Comparison of ENCODE assay signal across 8 mouse cellular contexts in genomic region chr10:80843931-80844547, GRCm38 (mm10). TPM values are rescaled to one million over a fixed set of nuclear protein-coding genes. Genes with fewer than 3 reads are reported as not detected.
DNase-seq lines count a peak whose midpoint lies in the region; ATAC-seq and TF ChIP-seq lines count a peak whose summit lies in the region.

Lingo3 (minus strand) TSS chr10:80844039.

- peak; percentile 81 for DNase-seq in gastrocnemius, adult 2 months
- DNase-seq in gastrocnemius, adult 18-20 months (ENCODE audit: low spot score), result no peak
- DNase-seq in R1 (ENCODE audit: low read depth, low spot score), result peak; percentile 42
- DNase-seq in right cerebral cortex, postnatal 36 days (ENCODE audit: low spot score in 2 of 2), result peak; percentile 47 to 48
- no peak for DNase-seq in yolk sac, embryonic 10.5 days (ENCODE audit: low spot score)

- peak within 1 kb of the TSS; percentile 78 for H3K4me3 ChIP-seq in gastrocnemius, adult 2 months
- H3K4me3 ChIP-seq in embryonic facial prominence, embryonic 12.5 days, result peak within 1 kb of the TSS; percentile 54
- H3K4me3 ChIP-seq in hindbrain, embryonic 15.5 days, result peak within 1 kb of the TSS; percentile 66
- H3K4me3 ChIP-seq in liver, embryonic 12.5 days, result peak within 1 kb of the TSS; percentile 42

- H3K27me3 ChIP-seq in embryonic facial prominence, embryonic 12.5 days, result peaks cover 52% of the 10 kb centered on the region
- H3K27me3 ChIP-seq in hindbrain, embryonic 15.5 days, result peaks cover 22% of the 10 kb centered on the region
- H3K27me3 ChIP-seq in liver, embryonic 12.5 days (replicated peaks), result peaks cover 84% of the 10 kb centered on the region

- ATAC-seq in embryonic facial prominence, embryonic 12.5 days (ENCODE audit: insufficient number of reproducible peaks, insufficient read depth, low FRiP score, low TSS enrichment), result no peak
- peak; percentile 64 for ATAC-seq in hindbrain, embryonic 15.5 days (ENCODE audit: low FRiP score, low read depth)
- ATAC-seq in liver, embryonic 12.5 days, result no peak

- H3K27ac ChIP-seq in gastrocnemius, adult 2 months, result peak within 1 kb of the TSS; percentile 79
- no peak within 1 kb of the TSS for H3K27ac ChIP-seq in embryonic facial prominence, embryonic 12.5 days
- H3K27ac ChIP-seq in hindbrain, embryonic 15.5 days (replicated peaks), result peak within 1 kb of the TSS; percentile 17; the same call in 1 of the 2 replicates
- H3K27ac ChIP-seq in liver, embryonic 12.5 days, result no peak within 1 kb of the TSS

- peak within 1 kb of the TSS; percentile 65 for H3K9ac ChIP-seq in embryonic facial prominence, embryonic 12.5 days
- peak within 1 kb of the TSS; percentile 74 for H3K9ac ChIP-seq in hindbrain, embryonic 15.5 days
- no peak within 1 kb of the TSS for H3K9ac ChIP-seq in liver, embryonic 12.5 days

- H3K4me1 ChIP-seq in embryonic facial prominence, embryonic 12.5 days, result peaks cover 10% of the 10 kb centered on the region
- peaks cover 16% of the 10 kb centered on the region for H3K4me1 ChIP-seq in hindbrain, embryonic 15.5 days (replicated peaks)
- H3K4me1 ChIP-seq in liver, embryonic 12.5 days, result peaks cover 20% of the 10 kb centered on the region

- 3% methylated on average over 51 of the region's 51 CpGs for WGBS in embryonic facial prominence, embryonic 12.5 days
- WGBS in hindbrain, embryonic 15.5 days, result 7% methylated on average over 37 of the region's 51 CpGs
- 6% methylated on average over 45 of the region's 51 CpGs for WGBS in liver, embryonic 12.5 days (ENCODE audit: insufficient replicate concordance)

- H3K4me2 ChIP-seq in embryonic facial prominence, embryonic 12.5 days (replicated peaks), result peak within 1 kb of the TSS; percentile 94
- peak within 1 kb of the TSS; percentile 85 for H3K4me2 ChIP-seq in hindbrain, embryonic 15.5 days
- peak within 1 kb of the TSS; percentile 59 for H3K4me2 ChIP-seq in liver, embryonic 12.5 days

- intact Hi-C loops in gastrocnemius, adult 2 months (cut with DNase I), result no loop called here

- no peaks in the 10 kb centered on the region for H3K9me3 ChIP-seq in embryonic facial prominence, embryonic 12.5 days
- no peaks in the 10 kb centered on the region for H3K9me3 ChIP-seq in hindbrain, embryonic 15.5 days
- no peaks in the 10 kb centered on the region for H3K9me3 ChIP-seq in liver, embryonic 12.5 days (replicated peaks)

- H3K36me3 ChIP-seq in embryonic facial prominence, embryonic 12.5 days, result no peaks in the 10 kb centered on the region
- no peaks in the 10 kb centered on the region for H3K36me3 ChIP-seq in hindbrain, embryonic 15.5 days
- H3K36me3 ChIP-seq in liver, embryonic 12.5 days, result no peaks in the 10 kb centered on the region

- TF ChIP-seq CTCF in gastrocnemius, adult 2 months (IDR thresholded peaks at IDR 0.05), result no peak

RNA-seq across cellular contexts. Expression of gene Lingo3, which starts in this region (rescaled TPM):
- total RNA-seq in gastrocnemius, adult 2 months (2021), result 10 to 100 TPM; 10.9 to 11.3 TPM
- 10 to 100 TPM in 1 of 2 experiments, 1 to 10 TPM in 1; 8.3 to 12.6 TPM for total RNA-seq in gastrocnemius, adult 18-20 months (2021)
- 1.7 and 2.1 TPM in 2 replicates for polyA plus RNA-seq in embryonic facial prominence, embryonic 12.5 days (2016; fragmentation: Nextera tagmentation; extraction: Ambion mirVana)
- polyA plus RNA-seq in hindbrain, embryonic 15.5 days (2015; fragmentation: Nextera tagmentation; extraction: Ambion mirVana), result 15.8 and 18.5 TPM in 2 replicates
- not detected in 2 replicates for polyA plus RNA-seq in liver, embryonic 12.5 days (2016; fragmentation: Nextera tagmentation; extraction: Ambion mirVana)

Comparison
In these comparisons a context has a peak if more than half of its experiments do, and no peak if none do; other contexts are left out.
1. DNase-seq: peak in gastrocnemius, adult 2 months (single experiment), R1 (single experiment) and right cerebral cortex, postnatal 36 days (2 of 2); none in gastrocnemius, adult 18-20 months (single experiment) and yolk sac, embryonic 10.5 days (single experiment).
2. H3K27ac ChIP-seq: peak in gastrocnemius, adult 2 months (single experiment) and hindbrain, embryonic 15.5 days (single experiment); none in embryonic facial prominence, embryonic 12.5 days (single experiment) and liver, embryonic 12.5 days (single experiment).
3. Peak in every context shown above with its lines, with median percentiles within 50 percentile points of each other: H3K4me3 ChIP-seq and H3K4me2 ChIP-seq.